Mouse (Mus musculus): Measurements from ENCODE around the gene Tpi1. TPM values are rescaled to one million over a fixed set of nuclear protein-coding genes. Genes with fewer than 3 reads are reported as not detected.

Tpi1 gene
- total and polyA plus RNA-seq, 2 experiments from 2014 or later, result 1,142 to 1,544 TPM

DNA sequence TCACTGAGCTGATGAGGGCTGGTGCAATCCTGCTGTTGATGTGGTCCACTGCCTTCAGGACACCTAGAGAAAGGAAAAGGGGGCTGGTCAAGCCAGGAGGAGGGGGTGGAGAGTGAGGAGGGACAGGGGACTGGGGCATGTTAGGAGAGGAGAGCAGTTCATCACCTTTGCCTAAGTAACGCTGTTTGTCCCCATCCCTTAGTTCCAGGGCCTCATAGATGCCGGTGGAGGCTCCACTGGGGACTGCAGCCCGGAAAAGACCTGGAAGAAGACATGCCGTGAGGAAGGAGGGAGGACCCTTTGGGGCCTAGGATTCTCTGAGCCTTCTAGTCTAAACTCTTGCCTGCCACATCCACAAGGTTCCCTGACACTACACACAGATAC, 46.6 kb downstream of the Tpi1 start:
- no peaks in the 10 kb centered on the region for H3K36me3 ChIP-seq (replicated peaks; ENCODE audit: control insufficient read depth, insufficient read depth, low read length)
- H3K4me1 ChIP-seq (ENCODE audit: control insufficient read depth, insufficient read depth), result peaks cover 7% of the 10 kb centered on the region; the same call in 1 of the 2 replicates
- TF ChIP-seq CTCF (IDR thresholded peaks at IDR 0.05; ENCODE audit: low read depth) (no peak), EP300 (IDR thresholded peaks at IDR 0.05; ENCODE audit: low read depth) (no peak)
- peak; percentile 4 for DNase-seq (ENCODE audit: low spot score)
- no peak for ATAC-seq (ENCODE audit: insufficient read depth, low read depth)
- H3K9ac ChIP-seq (replicated peaks; ENCODE audit: low read depth, low read length), result no peak overlapping the region
- H3K4me2 ChIP-seq (ENCODE audit: low read depth, low read length), result no peak overlapping the region
- 71% methylated on average over 4 of the region's 4 CpGs for WGBS
- H3K9me3 ChIP-seq (replicated peaks; ENCODE audit: control insufficient read depth, low read length), result no peaks in the 10 kb centered on the region
- no peak overlapping the region for H3K4me3 ChIP-seq (ENCODE audit: low read depth, low read length)
- H3K27me3 ChIP-seq (ENCODE audit: control insufficient read depth, insufficient read depth, low read length), result 0 out of 2 replicates have a peak, but pooled peaks cover 7% of the 10 kb centered on the region
- H3K27ac ChIP-seq (ENCODE audit: low read depth), result no peak overlapping the region

DNA sequence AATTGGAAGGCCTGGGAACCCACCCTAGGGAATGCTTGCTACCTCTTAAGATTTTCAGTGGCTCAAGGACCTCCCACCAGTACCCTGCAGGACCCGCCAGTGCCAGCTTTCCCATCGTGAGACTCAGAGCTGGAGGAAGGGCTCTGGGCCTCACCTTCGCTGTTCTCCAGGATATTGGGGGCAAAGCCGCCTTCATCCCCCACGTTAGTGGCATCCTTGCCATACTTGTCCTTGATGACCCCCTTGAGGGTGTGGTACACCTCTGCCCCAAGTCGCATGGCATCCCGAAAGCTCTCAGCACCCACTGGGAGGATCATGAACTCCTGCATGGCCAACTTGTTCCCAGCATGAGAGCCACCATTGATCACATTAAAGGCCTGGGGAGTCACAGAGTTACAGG, 48.1 kb downstream of the Tpi1 start:
- H3K4me3 ChIP-seq (ENCODE audit: low read depth, low read length), result no peak overlapping the region
- no peaks in the 10 kb centered on the region for H3K36me3 ChIP-seq (replicated peaks; ENCODE audit: control insufficient read depth, insufficient read depth, low read length)
- H3K4me2 ChIP-seq (ENCODE audit: low read depth, low read length), result no peak overlapping the region
- H3K27me3 ChIP-seq (ENCODE audit: control insufficient read depth, insufficient read depth, low read length), result 0 out of 2 replicates have a peak, but pooled peaks cover 7% of the 10 kb centered on the region
- H3K4me1 ChIP-seq (ENCODE audit: control insufficient read depth, insufficient read depth), result peaks cover 7% of the 10 kb centered on the region; the same call in 1 of the 2 replicates
- WGBS, result 81% methylated on average over 7 of the region's 7 CpGs
- TF ChIP-seq CTCF (IDR thresholded peaks at IDR 0.05; ENCODE audit: low read depth), result no peak
- TF ChIP-seq EP300 (IDR thresholded peaks at IDR 0.05; ENCODE audit: low read depth), result no peak
- H3K27ac ChIP-seq (ENCODE audit: low read depth), result no peak overlapping the region
- ATAC-seq (ENCODE audit: insufficient read depth, low read depth) (no peak), DNase-seq (ENCODE audit: low spot score) (no peak)
- no peaks in the 10 kb centered on the region for H3K9me3 ChIP-seq (replicated peaks; ENCODE audit: control insufficient read depth, low read length)
- H3K9ac ChIP-seq (replicated peaks; ENCODE audit: low read depth, low read length), result no peak overlapping the region

Other genes starting within 250 kb of the Tpi1 start
- gene C1rb, start 244.0 kb downstream of the Tpi1 start, total RNA-seq (2014; rRNA removed; ENCODE audit: low replicate concordance), result not detected in 2 replicates
- not detected in 2 replicates for gene C1rb, start 244.0 kb downstream of the Tpi1 start, polyA plus RNA-seq (2015; fragmentation: Nextera tagmentation; extraction: Ambion mirVana)
- gene C1s2, start 178.2 kb downstream of the Tpi1 start, total RNA-seq (2014; rRNA removed; ENCODE audit: low replicate concordance), result not detected in 2 replicates
- 0.08 TPM in 1 of 2 replicates, not detected in the other for gene C1s2, start 178.2 kb downstream of the Tpi1 start, polyA plus RNA-seq (2015; fragmentation: Nextera tagmentation; extraction: Ambion mirVana)
- 49.3 and 50.5 TPM in 2 replicates for gene Lpcat3, start 151.3 kb downstream of the Tpi1 start, total RNA-seq (2014; rRNA removed; ENCODE audit: low replicate concordance)
- gene Lpcat3, start 151.3 kb downstream of the Tpi1 start, polyA plus RNA-seq (2015; fragmentation: Nextera tagmentation; extraction: Ambion mirVana), result 61.1 and 62.7 TPM in 2 replicates
- gene Emg1, start 102.1 kb downstream of the Tpi1 start, total RNA-seq (2014; rRNA removed; ENCODE audit: low replicate concordance), result 94.9 and 106 TPM in 2 replicates
- gene Emg1, start 102.1 kb downstream of the Tpi1 start, polyA plus RNA-seq (2015; fragmentation: Nextera tagmentation; extraction: Ambion mirVana), result 85.6 and 97.0 TPM in 2 replicates
- gene Phb2, start 102.0 kb downstream of the Tpi1 start, total RNA-seq (2014; rRNA removed; ENCODE audit: low replicate concordance), result 407 and 409 TPM in 2 replicates
- gene Phb2, start 102.0 kb downstream of the Tpi1 start, polyA plus RNA-seq (2015; fragmentation: Nextera tagmentation; extraction: Ambion mirVana), result 423 and 432 TPM in 2 replicates
- 2.4 and 6.3 TPM in 2 replicates for gene Ptpn6, start 75.6 kb downstream of the Tpi1 start, total RNA-seq (2014; rRNA removed; ENCODE audit: low replicate concordance)
- gene Ptpn6, start 75.6 kb downstream of the Tpi1 start, polyA plus RNA-seq (2015; fragmentation: Nextera tagmentation; extraction: Ambion mirVana), result 4.3 and 4.5 TPM in 2 replicates
- 119 and 153 TPM in 2 replicates for gene Grcc10, start 72.9 kb downstream of the Tpi1 start, total RNA-seq (2014; rRNA removed; ENCODE audit: low replicate concordance)
- 492 and 535 TPM in 2 replicates for gene Grcc10, start 72.9 kb downstream of the Tpi1 start, polyA plus RNA-seq (2015; fragmentation: Nextera tagmentation; extraction: Ambion mirVana)
- not detected in 2 replicates for gene Gm45234, start 58.3 kb downstream of the Tpi1 start, total RNA-seq (2014; rRNA removed; ENCODE audit: low replicate concordance)
- not detected in 2 replicates for gene Gm45234, start 58.3 kb downstream of the Tpi1 start, polyA plus RNA-seq (2015; fragmentation: Nextera tagmentation; extraction: Ambion mirVana)
- gene Atn1, start 57.8 kb downstream of the Tpi1 start, total RNA-seq (2014; rRNA removed; ENCODE audit: low replicate concordance), result 7.8 and 8.5 TPM in 2 replicates
- gene Atn1, start 57.8 kb downstream of the Tpi1 start, polyA plus RNA-seq (2015; fragmentation: Nextera tagmentation; extraction: Ambion mirVana), result 5.4 and 6.0 TPM in 2 replicates
- gene Eno2, start 44.6 kb downstream of the Tpi1 start, total RNA-seq (2014; rRNA removed; ENCODE audit: low replicate concordance), result 1.7 and 4.1 TPM in 2 replicates
- 1.3 and 1.5 TPM in 2 replicates for gene Eno2, start 44.6 kb downstream of the Tpi1 start, polyA plus RNA-seq (2015; fragmentation: Nextera tagmentation; extraction: Ambion mirVana)
- not detected in 2 replicates for gene Lrrc23, start 34.6 kb downstream of the Tpi1 start, total RNA-seq (2014; rRNA removed; ENCODE audit: low replicate concordance)
- 0.95 TPM in 1 of 2 replicates, not detected in the other for gene Lrrc23, start 34.6 kb downstream of the Tpi1 start, polyA plus RNA-seq (2015; fragmentation: Nextera tagmentation; extraction: Ambion mirVana)
- 5.9 and 17.6 TPM in 2 replicates for gene Spsb2, start 5.6 kb downstream of the Tpi1 start, total RNA-seq (2014; rRNA removed; ENCODE audit: low replicate concordance)
- gene Spsb2, start 5.6 kb downstream of the Tpi1 start, polyA plus RNA-seq (2015; fragmentation: Nextera tagmentation; extraction: Ambion mirVana), result 7.0 and 7.7 TPM in 2 replicates
- gene Usp5, start 15.2 kb upstream of the Tpi1 start, total RNA-seq (2014; rRNA removed; ENCODE audit: low replicate concordance), result 92.2 and 126 TPM in 2 replicates
- gene Usp5, start 15.2 kb upstream of the Tpi1 start, polyA plus RNA-seq (2015; fragmentation: Nextera tagmentation; extraction: Ambion mirVana), result 66.4 and 73.5 TPM in 2 replicates
- 95.9 and 127 TPM in 2 replicates for gene Cdca3, start 15.3 kb upstream of the Tpi1 start, total RNA-seq (2014; rRNA removed; ENCODE audit: low replicate concordance)
- 51.6 and 52.9 TPM in 2 replicates for gene Cdca3, start 15.3 kb upstream of the Tpi1 start, polyA plus RNA-seq (2015; fragmentation: Nextera tagmentation; extraction: Ambion mirVana)
- gene Gnb3, start 26.0 kb upstream of the Tpi1 start, total RNA-seq (2014; rRNA removed; ENCODE audit: low replicate concordance), result 0.50 and 4.2 TPM in 2 replicates
- gene Gnb3, start 26.0 kb upstream of the Tpi1 start, polyA plus RNA-seq (2015; fragmentation: Nextera tagmentation; extraction: Ambion mirVana), result 2.8 and 3.3 TPM in 2 replicates
- 38.5 and 41.1 TPM in 2 replicates for gene P3h3, start 43.5 kb upstream of the Tpi1 start, total RNA-seq (2014; rRNA removed; ENCODE audit: low replicate concordance)
- gene P3h3, start 43.5 kb upstream of the Tpi1 start, polyA plus RNA-seq (2015; fragmentation: Nextera tagmentation; extraction: Ambion mirVana), result 7.2 and 7.6 TPM in 2 replicates
- 2.9 and 9.7 TPM in 2 replicates for gene Gpr162, start 49.7 kb upstream of the Tpi1 start, total RNA-seq (2014; rRNA removed; ENCODE audit: low replicate concordance)
- 1.2 and 1.5 TPM in 2 replicates for gene Gpr162, start 49.7 kb upstream of the Tpi1 start, polyA plus RNA-seq (2015; fragmentation: Nextera tagmentation; extraction: Ambion mirVana)
- gene Cd4, start 73.9 kb upstream of the Tpi1 start, total RNA-seq (2014; rRNA removed; ENCODE audit: low replicate concordance), result 4.5 TPM in 1 of 2 replicates, not detected in the other
- 0.04 and 0.10 TPM in 2 replicates for gene Cd4, start 73.9 kb upstream of the Tpi1 start, polyA plus RNA-seq (2015; fragmentation: Nextera tagmentation; extraction: Ambion mirVana)
- gene Lag3, start 97.4 kb upstream of the Tpi1 start, total RNA-seq (2014; rRNA removed; ENCODE audit: low replicate concordance), result 0.11 and 0.27 TPM in 2 replicates
- gene Lag3, start 97.4 kb upstream of the Tpi1 start, polyA plus RNA-seq (2015; fragmentation: Nextera tagmentation; extraction: Ambion mirVana), result 0.82 and 0.85 TPM in 2 replicates
- gene Ptms, start 105.8 kb upstream of the Tpi1 start, total RNA-seq (2014; rRNA removed; ENCODE audit: low replicate concordance), result 323 and 565 TPM in 2 replicates
- gene Ptms, start 105.8 kb upstream of the Tpi1 start, polyA plus RNA-seq (2015; fragmentation: Nextera tagmentation; extraction: Ambion mirVana), result 221 and 246 TPM in 2 replicates
- 333 and 532 TPM in 2 replicates for gene Mlf2, start 117.1 kb upstream of the Tpi1 start, total RNA-seq (2014; rRNA removed; ENCODE audit: low replicate concordance)
- 296 and 298 TPM in 2 replicates for gene Mlf2, start 117.1 kb upstream of the Tpi1 start, polyA plus RNA-seq (2015; fragmentation: Nextera tagmentation; extraction: Ambion mirVana)
- 203 and 241 TPM in 2 replicates for gene Cops7a, start 151.2 kb upstream of the Tpi1 start, total RNA-seq (2014; rRNA removed; ENCODE audit: low replicate concordance)
- gene Cops7a, start 151.2 kb upstream of the Tpi1 start, polyA plus RNA-seq (2015; fragmentation: Nextera tagmentation; extraction: Ambion mirVana), result 130 and 134 TPM in 2 replicates
- gene Pianp, start 182.4 kb upstream of the Tpi1 start, total RNA-seq (2014; rRNA removed; ENCODE audit: low replicate concordance), result not detected in 2 replicates
- 0.37 TPM in 2 replicates for gene Pianp, start 182.4 kb upstream of the Tpi1 start, polyA plus RNA-seq (2015; fragmentation: Nextera tagmentation; extraction: Ambion mirVana)
- gene Zfp384, start 194.8 kb upstream of the Tpi1 start, total RNA-seq (2014; rRNA removed; ENCODE audit: low replicate concordance), result 18.4 and 20.4 TPM in 2 replicates
- 5.4 and 5.5 TPM in 2 replicates for gene Zfp384, start 194.8 kb upstream of the Tpi1 start, polyA plus RNA-seq (2015; fragmentation: Nextera tagmentation; extraction: Ambion mirVana)
- gene Ing4, start 225.5 kb upstream of the Tpi1 start, total RNA-seq (2014; rRNA removed; ENCODE audit: low replicate concordance), result 41.9 and 48.7 TPM in 2 replicates
- 54.1 and 59.1 TPM in 2 replicates for gene Ing4, start 225.5 kb upstream of the Tpi1 start, polyA plus RNA-seq (2015; fragmentation: Nextera tagmentation; extraction: Ambion mirVana)
- gene Acrbp, start 235.4 kb upstream of the Tpi1 start, total RNA-seq (2014; rRNA removed; ENCODE audit: low replicate concordance), result 2.6 and 6.0 TPM in 2 replicates
- 2.2 and 2.7 TPM in 2 replicates for gene Acrbp, start 235.4 kb upstream of the Tpi1 start, polyA plus RNA-seq (2015; fragmentation: Nextera tagmentation; extraction: Ambion mirVana)